Mouse (Mus musculus): ENCODE data around the gene Lipe.
"Not testable (repeated sequence)": the region's sequence is repeated elsewhere in the genome, so short reads cannot be mapped to it uniquely, and the experiment has no call there.

The Lipe gene

DNA sequence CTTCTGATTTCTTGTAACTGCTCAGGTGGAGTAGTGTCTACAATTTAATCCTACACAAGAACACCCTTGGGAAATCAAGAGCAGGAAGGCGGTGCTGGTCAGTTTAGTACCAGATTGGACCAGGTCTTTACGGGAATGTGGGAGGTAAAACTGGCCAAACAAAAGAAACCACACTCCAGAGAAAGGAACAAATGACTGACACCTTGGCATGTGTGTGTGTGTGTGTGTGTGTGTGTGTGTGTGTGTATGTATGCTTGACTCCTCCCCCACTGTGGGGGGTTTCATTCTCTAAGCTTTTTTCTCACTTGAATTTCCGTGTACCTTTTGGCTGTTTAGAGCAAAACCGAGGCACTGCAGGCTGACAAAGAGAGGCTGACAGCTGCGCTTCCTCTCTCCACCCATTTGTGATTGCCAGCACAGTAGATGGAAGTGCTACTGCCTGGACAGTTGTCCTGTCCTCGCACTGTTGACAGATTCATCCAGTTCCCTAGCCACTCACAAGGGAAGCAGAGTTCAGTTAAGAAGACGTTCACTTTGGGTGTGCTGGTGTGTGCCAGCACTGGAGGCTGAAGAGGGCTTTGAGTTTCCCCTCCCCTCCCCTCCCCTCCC lies 14.4 kb upstream of the Lipe start, which contains the start of gene Cxcl17:
Cxcl17 (minus strand) TSS at position 54 of the 609 bp plus-strand sequence.
- peak; percentile 49 for DNase-seq

DNA sequence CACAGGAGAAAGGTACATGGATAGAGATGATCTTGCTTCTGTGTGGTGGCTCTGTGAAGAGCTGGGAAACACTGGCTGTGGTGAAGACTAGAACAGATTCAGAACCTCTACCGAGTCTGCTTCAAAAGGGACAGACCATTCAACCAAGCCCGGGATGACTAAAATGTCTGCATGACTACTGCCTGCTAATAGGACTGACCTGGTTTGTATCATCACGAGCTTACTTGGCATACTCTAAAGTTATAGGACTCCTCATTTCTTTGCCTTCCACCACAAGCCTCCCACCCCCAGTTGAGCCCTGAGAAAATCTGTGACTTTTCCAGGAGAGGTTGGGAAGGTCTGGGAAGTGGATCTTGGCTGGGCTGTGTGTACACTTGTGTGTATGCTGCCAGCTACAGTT lies 13.4 kb upstream of the Lipe start:
- DNase-seq = no peak

GRCm38 (mm10) chr7:25410969-25411615 lies 12.6 kb upstream of the Lipe start:
- DNase-seq = no peak

DNA sequence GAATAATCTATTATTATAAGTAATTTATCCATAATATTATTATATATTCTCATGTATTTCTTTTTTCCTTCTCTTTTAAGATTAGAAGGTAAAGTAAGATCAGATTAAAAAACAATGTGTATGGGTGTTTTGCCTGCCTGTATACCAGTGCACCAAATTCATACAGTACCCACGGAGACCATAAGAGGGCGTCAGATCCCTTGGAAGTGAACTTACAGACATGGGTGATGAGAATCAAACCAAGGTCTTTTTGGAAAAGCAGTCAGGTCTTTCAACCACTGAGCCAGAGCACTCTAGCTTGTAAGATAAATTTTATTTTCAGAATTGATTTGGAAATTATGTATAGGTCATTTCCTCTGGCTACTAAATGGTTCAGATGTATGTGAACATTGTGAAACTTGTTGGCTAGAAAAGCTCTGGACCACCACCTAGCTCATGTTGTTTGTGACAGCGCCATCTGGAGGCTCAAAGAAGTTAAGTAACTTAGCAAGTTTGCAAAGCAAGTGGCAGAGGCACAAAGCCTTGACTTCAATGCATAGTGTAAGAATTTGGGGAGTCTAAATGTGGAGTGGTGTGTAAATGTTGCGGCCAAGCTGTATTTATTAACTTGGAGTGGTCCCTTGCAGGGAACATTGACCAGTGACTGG lies 10.7 kb upstream of the Lipe start:
- peak; percentile 62 for DNase-seq

GRCm38 (mm10) chr7:25406468-25406867 lies 8.0 kb upstream of the Lipe start:
- no peak for DNase-seq

- peak; percentile 74 for DNase-seq
Observed at GRCm38 (mm10) chr7:25402671-25403101, 4.2 kb upstream of the Lipe start.

DNA sequence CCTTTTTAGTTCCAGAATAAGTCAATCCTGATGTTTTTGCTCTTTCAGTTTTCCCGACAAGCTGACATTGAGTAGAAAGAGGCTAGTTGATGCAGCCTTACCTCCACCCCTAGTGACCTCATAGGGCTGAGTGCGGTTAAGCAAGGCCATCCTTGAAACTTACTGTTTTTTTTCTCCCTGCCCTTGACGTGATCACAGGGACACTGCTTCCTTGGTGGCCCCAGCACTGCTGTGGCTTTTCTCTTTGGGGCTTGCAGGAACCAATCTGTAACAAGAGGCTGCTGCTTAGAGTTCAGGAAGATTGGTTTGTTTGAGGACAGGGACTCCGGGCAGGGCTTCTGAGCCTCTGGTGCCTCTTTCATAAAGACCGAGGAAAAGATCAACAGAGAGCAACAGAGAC lies 3.5 kb upstream of the Lipe start:
- no peak for DNase-seq

DNA sequence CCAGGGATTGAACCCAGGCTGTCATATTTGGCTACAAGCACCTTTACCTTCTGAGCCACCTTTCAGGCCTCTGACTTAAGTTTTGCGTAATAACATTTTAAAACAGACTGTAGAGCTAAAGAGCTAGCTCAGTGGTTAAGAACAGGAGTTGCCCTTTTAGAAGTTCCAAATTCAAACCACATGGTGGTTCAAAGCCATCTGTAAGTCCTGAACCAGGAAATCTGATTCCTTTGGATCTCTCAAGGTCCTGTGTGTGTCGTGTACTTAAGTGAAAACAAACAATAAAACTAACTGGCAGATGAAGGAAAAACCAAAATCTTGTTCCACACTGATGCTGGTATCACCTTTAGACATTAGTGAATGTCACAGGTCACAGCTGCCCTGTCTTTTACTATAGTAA lies 3.0 kb upstream of the Lipe start:
- DNase-seq = no peak

- DNase-seq = not testable (repeated sequence)
Observed at GRCm38 (mm10) chr7:25399028-25399427, 518 bp upstream of the Lipe start.

GRCm38 (mm10) chr7:25396621-25397020 lies 1.9 kb downstream of the Lipe start:
- DNase-seq = no peak

DNA sequence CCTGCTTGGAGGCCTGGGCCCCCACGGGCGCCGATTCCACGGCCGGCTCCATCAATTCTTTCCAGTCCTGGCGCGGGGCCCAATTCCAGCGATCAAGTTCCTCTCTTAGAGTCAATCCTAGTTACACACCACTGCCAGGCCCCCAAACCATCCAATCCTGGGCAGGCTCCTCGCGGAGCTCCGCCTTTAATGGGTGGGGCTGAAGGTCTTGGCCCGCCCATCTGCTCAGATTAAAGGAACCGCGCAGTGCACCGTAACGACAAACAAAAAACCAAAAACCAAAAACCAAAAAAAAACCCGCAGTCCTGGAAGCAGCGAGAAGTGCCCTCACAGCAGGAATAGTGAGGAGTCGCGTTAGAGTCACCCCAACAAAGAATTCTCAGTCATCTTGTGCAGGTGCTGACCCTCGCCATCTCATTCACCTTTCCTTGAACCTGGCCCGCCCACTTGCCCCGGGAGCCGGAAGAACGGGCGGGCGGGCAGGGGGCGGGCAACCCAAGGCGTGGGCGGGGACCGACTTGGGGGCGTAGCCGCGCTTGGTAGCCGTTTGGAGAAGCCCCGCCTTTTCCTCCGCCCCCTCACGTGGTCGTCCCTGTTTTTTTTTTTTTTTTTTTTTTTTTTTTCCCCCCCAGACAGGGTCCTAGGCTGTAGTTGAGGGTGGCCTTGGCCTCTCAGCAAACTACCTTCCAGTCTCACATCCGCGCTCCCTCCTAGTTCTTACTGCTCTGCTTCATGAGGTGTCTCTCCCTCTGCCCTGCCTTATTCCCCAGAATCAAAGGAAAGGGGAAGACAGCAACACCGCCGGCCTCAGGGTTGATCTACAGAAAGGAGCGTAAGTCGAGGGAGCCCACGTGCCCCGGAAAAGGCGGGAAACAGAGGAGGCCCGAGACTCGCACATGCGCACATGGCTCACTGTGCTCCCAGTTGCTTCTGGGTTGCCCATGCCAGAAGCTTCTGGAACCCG lies 2.7 kb downstream of the Lipe start:
- peak; percentile 98 for DNase-seq

DNA sequence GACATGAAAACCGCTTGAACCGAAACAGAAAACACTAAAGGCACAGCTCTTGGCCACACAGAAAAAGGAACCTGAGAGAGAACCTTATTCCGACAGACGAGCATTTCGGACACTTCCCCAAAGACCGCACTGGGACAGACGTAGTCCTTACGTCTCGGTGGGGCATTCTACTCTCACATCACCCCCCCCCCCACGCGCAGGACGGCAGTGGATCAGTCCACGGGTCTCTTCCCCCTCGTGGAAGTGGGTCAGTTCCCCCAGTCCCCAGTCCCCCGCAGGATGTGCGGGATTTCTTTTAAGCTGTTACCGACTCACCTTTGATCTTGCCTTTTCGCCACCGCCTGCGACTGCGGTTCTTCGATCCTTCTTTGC lies 3.3 kb downstream of the Lipe start:
- DNase-seq = no peak

DNA sequence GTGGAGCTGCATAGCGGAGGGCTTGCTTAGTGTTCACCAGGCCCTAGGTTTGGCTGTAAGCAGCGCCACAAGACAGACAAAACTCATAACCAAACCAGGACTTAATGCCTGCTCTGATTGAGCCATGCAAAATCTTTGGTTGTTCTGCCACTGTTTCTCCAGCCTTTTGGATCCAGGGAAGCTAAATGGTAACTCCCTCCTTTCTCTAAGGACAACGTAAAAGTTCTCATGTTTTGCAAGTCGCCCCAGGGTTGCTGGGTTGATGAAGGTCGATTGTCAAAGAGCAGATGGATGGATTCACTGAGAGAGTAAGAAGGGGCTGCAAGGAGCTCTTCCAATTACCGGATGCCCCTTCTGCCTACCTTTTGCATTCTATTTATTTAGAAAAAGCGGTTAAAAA lies 3.8 kb downstream of the Lipe start:
- DNase-seq = no peak

GRCm38 (mm10) chr7:25393451-25394210 lies 4.9 kb downstream of the Lipe start:
- no peak for DNase-seq

DNA sequence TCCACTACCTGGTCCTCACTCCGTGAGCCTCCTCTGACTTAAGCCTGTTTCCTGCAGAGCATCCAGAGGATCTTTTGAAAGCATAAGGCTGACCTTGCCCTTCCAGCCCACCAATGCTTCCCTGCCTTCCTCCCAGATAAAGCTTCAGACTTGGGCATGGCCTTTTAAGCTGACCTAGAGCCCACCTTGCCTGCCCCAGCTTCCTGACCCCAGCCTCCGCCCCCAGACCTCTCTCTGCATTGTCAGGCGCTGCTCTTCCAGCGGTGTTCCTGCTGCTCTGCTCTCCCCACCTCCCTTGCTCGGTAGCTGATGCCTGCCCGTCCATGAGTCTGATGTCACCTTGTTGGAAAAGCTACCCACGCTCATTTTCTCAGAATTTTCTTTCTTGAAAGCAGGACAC lies 5.7 kb downstream of the Lipe start:
- DNase-seq = no peak

- no peak for DNase-seq
Observed at GRCm38 (mm10) chr7:25391856-25392453, 6.6 kb downstream of the Lipe start.

DNA sequence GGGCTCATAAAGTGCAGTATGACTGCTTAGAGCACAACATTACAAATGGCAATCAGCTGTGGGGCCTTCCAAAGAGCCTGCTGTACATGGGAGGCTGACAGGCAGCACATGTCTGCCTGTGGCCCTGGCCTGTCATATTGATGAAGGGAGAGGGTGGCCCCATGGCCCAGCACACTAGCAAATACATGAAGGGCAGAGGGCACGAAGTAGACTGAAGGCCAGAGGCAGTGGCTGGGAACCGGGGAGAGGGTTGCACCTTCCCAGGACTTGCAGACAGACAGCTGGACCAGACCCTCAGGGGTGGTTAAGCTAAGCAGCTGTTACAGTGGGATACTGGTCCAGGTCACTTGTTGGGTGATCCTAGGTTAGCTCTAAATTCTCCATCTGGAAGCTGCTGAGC lies 7.5 kb downstream of the Lipe start:
- no peak for DNase-seq

- peak; percentile 83 for DNase-seq
Observed at GRCm38 (mm10) chr7:25390054-25390770, 8.3 kb downstream of the Lipe start.

DNA sequence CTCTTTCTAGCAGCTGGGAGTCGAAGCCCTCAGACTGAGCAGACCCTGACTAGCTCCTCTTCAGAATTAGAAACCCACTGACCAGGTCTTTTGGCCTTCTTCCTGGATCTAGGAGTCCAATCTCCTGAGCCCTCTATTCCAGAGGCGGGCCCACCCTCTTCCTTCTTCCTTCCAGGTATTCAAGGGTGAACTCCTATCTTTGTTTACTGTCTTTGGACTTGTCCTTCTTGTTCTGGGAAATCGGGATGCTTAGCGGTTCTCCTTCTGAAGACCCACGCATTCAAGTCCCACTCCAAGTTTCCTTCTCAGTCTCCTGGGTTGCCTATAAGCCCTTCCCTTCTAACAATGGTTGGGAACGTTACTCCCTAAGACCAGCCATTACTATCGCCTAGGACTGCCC lies 9.6 kb downstream of the Lipe start:
- no peak for DNase-seq

DNA sequence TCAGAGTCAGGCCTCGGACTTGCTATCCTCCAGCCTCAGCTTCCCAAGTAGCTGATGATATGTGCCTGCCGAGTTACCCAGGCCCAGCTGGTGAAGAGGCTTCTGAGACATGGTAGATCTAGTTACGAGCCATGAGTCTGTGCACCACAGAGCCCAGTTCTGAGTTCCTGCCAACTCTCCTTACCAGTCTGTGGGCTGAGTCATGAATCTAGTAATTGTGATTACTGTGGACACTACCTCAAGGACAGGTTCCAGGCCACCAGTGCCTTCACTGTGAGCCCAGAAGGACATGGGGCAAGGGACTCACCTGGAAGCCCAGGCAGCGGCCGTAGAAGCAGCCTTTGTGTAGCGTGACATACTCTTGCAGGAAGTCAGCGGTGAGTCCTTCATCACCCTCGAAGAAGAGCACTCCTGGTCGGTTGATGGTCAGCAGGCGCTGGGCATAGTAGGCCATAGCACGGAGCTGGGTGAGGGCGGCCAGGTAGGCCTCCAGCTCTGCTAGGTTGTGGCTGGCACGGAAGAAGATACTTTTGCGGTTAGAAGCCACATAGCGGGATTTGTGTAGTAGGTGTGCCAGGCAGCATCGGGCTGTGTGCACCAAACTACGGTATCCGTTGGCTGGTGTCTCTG lies 10.6 kb downstream of the Lipe start:
- DNase-seq = no peak
